Mouse (Mus musculus) forebrain, embryonic 16.5 days (tissue): Measurements from ENCODE around the gene Mettl7a2. TPM values are rescaled to one million over a fixed set of nuclear protein-coding genes. Genes with fewer than 3 reads are reported as not detected.

Source experiments
- ATAC-seq: fragments of 200-750 bp; cut with Nextera tagmentation; 2 replicates; pipeline ENCODE4 v1.8.0; 2017; ENCODE audit warnings: mild to moderate bottlenecking, moderate library complexity
- H3K27ac ChIP-seq: fragments of 300-500 bp; sonication (generic); 2 replicates; pipeline ENCODE4 v1.5.1; 2014; ENCODE audit warnings: low read length, control low read depth
- H3K27me3 ChIP-seq: fragments of 300-500 bp; sonication (generic); replicated peaks from 2 replicates; pipeline ENCODE4 v1.6.1; 2014; ENCODE audit warnings: low read length; ENCODE audit not compliant: control insufficient read depth, insufficient read depth
- H3K36me3 ChIP-seq: fragments of 300-500 bp; sonication (generic); 2 replicates; pipeline ENCODE4 v1.6.1; 2014; ENCODE audit not compliant: control insufficient read depth, insufficient read depth
- H3K4me1 ChIP-seq: fragments of 300-500 bp; sonication (generic); replicated peaks from 2 replicates; pipeline ENCODE4 v1.6.1; 2014; ENCODE audit warnings: low read length; ENCODE audit not compliant: control insufficient read depth, insufficient read depth
- H3K4me2 ChIP-seq: fragments of 300-500 bp; sonication (generic); 2 replicates; pipeline ENCODE4 v1.6.1; 2014; ENCODE audit warnings: mild to moderate bottlenecking, low read length, control low read depth
- H3K4me3 ChIP-seq: fragments of 300-500 bp; sonication (generic); replicated peaks from 2 replicates; pipeline ENCODE4 v1.5.1; 2014; ENCODE audit warnings: mild to moderate bottlenecking, low read length, control low read depth
- H3K9ac ChIP-seq: fragments of 300-500 bp; sonication (generic); replicated peaks from 2 replicates; pipeline ENCODE4 v1.6.1; 2014; ENCODE audit warnings: low read depth, low read length, control low read depth
- H3K9me3 ChIP-seq: fragments of 300-500 bp; sonication (generic); 2 replicates; pipeline ENCODE4 v1.6.1; 2016; ENCODE audit warnings: low read length; ENCODE audit not compliant: control insufficient read depth
- WGBS: fragments of 180-500 bp; shearing (Covaris S2); extraction: QIAGEN DNeasy Blood & Tissue Kit; methylation state at CpG from one replicate; pipeline ENCODE4 v1.1.7; 2014; 5-methylcytosine and 5-hydroxymethylcytosine counted together
- polyA plus RNA-seq: library from polyadenylated mRNA; unstranded; fragments of >200 nt; fragmentation: Nextera tagmentation; extraction: Ambion mirVana; gene quantifications from 2 replicates; pipeline ENCODE4 v1.2.1, GENCODE M21; 2015

Gene Mettl7a2
- polyA plus RNA-seq, 1 experiment from 2014 or later, result not detected

DNA sequence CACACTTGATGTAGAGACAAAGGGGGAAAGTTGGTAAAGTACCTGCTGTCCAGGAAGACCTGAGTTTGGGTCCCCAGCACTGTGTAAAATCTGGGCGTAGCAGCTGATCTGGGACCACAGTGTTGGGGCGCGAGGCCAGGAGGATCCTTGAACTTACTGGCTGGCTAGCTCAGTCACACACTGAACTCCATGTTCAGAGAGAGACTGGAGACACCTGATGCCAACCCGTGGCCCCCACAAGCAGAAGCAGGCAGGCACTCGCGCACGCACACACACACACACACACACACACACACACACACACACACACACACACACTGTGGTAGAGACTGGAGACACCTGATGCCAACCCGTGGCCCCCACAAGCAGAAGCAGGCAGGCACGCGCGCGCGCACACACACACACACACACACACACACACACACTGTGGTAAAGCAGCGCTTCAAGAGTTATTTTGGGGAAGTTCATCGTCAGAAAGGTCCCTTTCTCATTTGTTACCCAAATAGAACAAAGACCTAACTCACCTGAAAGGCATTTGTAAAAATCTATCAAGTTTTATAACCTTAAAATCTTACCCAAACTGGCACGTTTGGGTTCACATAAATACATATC, 35.3 kb downstream of the Mettl7a2 start:
- Histone ChIP-seq H3K27me3 (no peaks in the 10 kb centered on the region), H3K36me3 (no peaks in the 10 kb centered on the region; the same call in 1 of the 2 replicates), H3K4me1 (no peaks in the 10 kb centered on the region), H3K4me2 (no peak overlapping the region), H3K27ac (no peak overlapping the region), H3K4me3 (no peak overlapping the region), H3K9me3 (no peaks in the 10 kb centered on the region), H3K9ac (no peak overlapping the region)
- no peak for ATAC-seq
- WGBS, result 92% methylated on average over 16 of the region's 16 CpGs

- no peaks in the 10 kb centered on the region for H3K9me3 ChIP-seq
- ATAC-seq, result no peak
- no peaks in the 10 kb centered on the region for H3K4me1 ChIP-seq
- no peaks in the 10 kb centered on the region for H3K27me3 ChIP-seq
- no peak overlapping the region for H3K4me2 ChIP-seq
- WGBS, result 58% methylated on average over 9 of the region's 9 CpGs
- no peak overlapping the region for H3K27ac ChIP-seq
- H3K9ac ChIP-seq, result no peak overlapping the region
- H3K4me3 ChIP-seq, result no peak overlapping the region
- no peaks in the 10 kb centered on the region; the same call in 1 of the 2 replicates for H3K36me3 ChIP-seq
Observed at GRCm38 (mm10) chr15:100388886-100389285, 35.9 kb downstream of the Mettl7a2 start.

GRCm38 (mm10) chr15:100391066-100391465, 38.1 kb downstream of the Mettl7a2 start:
- Histone ChIP-seq H3K9ac (no peak overlapping the region), H3K36me3 (peaks cover 12% of the 10 kb centered on the region; the same call in 1 of the 2 replicates), H3K27ac (no peak overlapping the region), H3K4me3 (no peak overlapping the region), H3K4me1 (no peaks in the 10 kb centered on the region), H3K4me2 (no peak overlapping the region), H3K27me3 (no peaks in the 10 kb centered on the region), H3K9me3 (no peaks in the 10 kb centered on the region)
- ATAC-seq, result no peak
- 84% methylated on average over 7 of the region's 7 CpGs for WGBS

DNA sequence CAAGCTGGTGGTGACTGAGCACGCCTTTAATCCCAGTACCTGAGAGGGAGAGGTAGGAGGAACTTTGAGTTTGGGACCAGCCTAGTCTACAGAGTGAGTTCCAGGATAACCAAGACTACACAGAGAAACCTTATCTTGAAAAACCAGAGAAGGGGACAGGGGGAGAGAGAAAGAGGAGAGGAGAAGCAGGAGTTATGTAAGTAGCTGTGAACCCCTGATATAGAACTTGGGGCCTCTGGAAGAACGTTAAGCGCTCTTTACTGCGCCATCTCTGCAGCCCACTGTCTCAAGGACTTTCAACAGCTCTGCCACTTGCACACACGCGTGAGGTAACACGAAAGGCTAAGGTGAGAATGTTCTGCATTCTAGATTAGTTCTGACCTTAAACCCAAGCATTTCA, 38.6 kb downstream of the Mettl7a2 start:
- no peak for ATAC-seq
- Histone ChIP-seq H3K9ac (no peak overlapping the region), H3K4me1 (no peaks in the 10 kb centered on the region), H3K27me3 (no peaks in the 10 kb centered on the region), H3K4me2 (no peak overlapping the region), H3K27ac (no peak overlapping the region), H3K36me3 (peaks cover 12% of the 10 kb centered on the region; the same call in 1 of the 2 replicates), H3K4me3 (no peak overlapping the region), H3K9me3 (no peaks in the 10 kb centered on the region)
- 95% methylated on average over 7 of the region's 7 CpGs for WGBS

DNA sequence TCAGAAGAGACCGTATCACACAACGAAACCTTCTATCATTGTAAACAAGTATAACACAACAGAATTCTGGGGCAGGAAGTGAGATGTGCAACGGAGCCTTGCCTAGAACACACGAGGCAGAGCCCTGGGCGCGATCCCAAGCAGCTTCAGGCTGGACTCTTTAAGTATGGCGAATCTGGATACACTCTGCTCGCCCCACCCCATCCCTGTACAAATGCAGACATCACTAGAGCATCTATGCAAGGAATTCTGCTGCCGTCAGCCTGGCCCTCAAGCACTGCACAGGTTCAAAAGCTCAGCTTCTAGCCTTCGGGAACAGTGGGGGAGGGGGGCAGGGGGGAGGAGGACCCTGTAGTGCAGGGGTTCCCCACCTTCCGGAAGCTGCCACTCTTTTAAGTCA, 40.0 kb downstream of the Mettl7a2 start:
- Histone ChIP-seq H3K4me2 (no peak overlapping the region), H3K4me3 (no peak overlapping the region), H3K9ac (no peak overlapping the region), H3K27me3 (no peaks in the 10 kb centered on the region), H3K36me3 (peaks cover 20% of the 10 kb centered on the region), H3K4me1 (no peaks in the 10 kb centered on the region), H3K27ac (no peak overlapping the region), H3K9me3 (no peaks in the 10 kb centered on the region)
- ATAC-seq, result no peak
- 89% methylated on average over 11 of the region's 11 CpGs for WGBS

- 95% methylated on average over 3 of the region's 3 CpGs for WGBS
- ATAC-seq, result no peak
- Histone ChIP-seq H3K27me3 (no peaks in the 10 kb centered on the region), H3K4me2 (no peak overlapping the region), H3K27ac (no peak overlapping the region), H3K4me1 (no peaks in the 10 kb centered on the region), H3K36me3 (peaks cover 36% of the 10 kb centered on the region), H3K9ac (no peak overlapping the region), H3K9me3 (no peaks in the 10 kb centered on the region), H3K4me3 (no peak overlapping the region)
Observed at GRCm38 (mm10) chr15:100395561-100395960, 42.6 kb downstream of the Mettl7a2 start.

DNA sequence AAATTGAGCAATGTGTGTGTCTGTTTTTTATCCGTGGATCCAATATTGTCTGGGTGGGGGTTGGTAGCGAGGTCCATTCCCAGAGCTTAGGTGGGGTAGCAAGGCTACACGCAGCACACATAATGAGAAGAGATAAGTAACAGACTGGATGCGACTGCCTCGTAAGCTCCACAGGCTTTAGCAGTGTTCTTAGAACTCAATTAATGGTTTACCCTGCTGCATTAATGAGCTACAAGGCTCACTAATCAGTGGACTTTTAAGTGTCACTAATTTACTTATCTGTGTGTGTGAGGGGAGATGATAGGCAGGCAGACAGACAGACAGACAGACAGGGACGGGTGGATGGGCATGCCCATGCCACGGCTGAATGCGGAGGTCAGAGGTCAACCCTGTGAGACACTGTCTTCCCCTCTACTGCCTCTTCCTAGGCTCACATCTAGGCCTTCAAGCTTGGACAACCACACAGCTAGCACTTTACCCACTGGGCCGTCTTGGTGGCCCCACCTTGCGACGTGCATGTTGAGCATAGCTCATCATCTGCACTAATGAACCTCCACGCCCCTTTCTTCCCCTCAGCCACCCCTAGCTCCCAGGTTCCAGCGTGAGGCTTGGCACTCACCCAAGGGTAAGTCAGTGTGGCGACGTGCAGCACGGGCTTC, 47.7 kb downstream of the Mettl7a2 start:
- H3K4me3 ChIP-seq, result no peak overlapping the region
- WGBS, result 80% methylated on average over 16 of the region's 16 CpGs
- ATAC-seq, result no peak

DNA sequence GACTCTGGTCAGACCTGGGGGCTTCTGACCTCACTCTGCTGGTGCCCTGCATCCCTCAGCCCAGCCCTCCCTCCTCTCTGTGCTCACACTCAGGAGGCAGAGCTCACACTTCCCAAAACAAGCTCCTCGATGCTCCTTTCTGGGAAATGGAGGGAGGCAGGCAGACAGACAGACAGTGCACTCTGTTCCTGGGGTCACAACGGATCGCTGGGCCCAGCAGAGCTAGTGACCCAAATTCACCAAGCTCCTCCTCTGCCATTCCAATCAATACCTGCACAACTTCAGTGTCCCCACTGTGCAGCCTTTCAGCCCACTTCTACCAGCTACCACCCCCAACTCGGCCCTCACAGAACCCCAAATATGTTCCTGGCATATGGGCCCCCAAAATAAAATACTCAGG, 48.8 kb downstream of the Mettl7a2 start:
- Histone ChIP-seq H3K27me3 (no peaks in the 10 kb centered on the region), H3K9me3 (no peaks in the 10 kb centered on the region), H3K4me2 (no peak overlapping the region), H3K9ac (no peak overlapping the region), H3K27ac (no peak overlapping the region), H3K4me3 (no peak overlapping the region), H3K36me3 (peaks cover 29% of the 10 kb centered on the region), H3K4me1 (no peaks in the 10 kb centered on the region)
- ATAC-seq, result no peak
- WGBS, result 93% methylated on average over 4 of the region's 4 CpGs

More for the DNA sequence above, 47.7 kb downstream of the Mettl7a2 start:
- peaks cover 29% of the 10 kb centered on the region for H3K36me3 ChIP-seq
- H3K27me3 ChIP-seq, result no peaks in the 10 kb centered on the region
- no peaks in the 10 kb centered on the region for H3K4me1 ChIP-seq
- no peak overlapping the region for H3K4me2 ChIP-seq
- H3K9ac ChIP-seq, result no peak overlapping the region
- H3K9me3 ChIP-seq, result no peaks in the 10 kb centered on the region
- H3K27ac ChIP-seq, result no peak overlapping the region

DNA sequence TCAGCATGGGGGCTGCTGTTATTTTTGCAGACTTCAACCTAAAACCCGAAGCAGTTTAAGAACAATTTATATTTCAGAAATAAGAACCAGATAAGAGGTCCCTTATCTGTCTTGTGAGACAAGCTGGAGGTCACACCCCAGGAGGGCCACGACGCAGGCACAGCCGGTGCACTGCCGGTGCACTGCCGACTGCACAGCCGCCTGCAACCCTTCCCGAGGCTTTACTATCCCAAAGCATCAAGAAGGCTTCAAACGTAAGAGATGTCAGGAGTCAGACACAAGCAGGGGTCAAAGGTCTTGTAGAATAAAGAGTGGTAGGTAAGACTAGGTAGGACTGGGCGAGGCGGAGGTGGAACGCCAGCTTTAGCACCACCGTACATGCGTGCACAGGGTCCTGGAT, 49.3 kb downstream of the Mettl7a2 start:
- no peak for ATAC-seq
- no peak overlapping the region for H3K4me2 ChIP-seq
- H3K4me3 ChIP-seq, result no peak overlapping the region
- H3K9me3 ChIP-seq, result no peaks in the 10 kb centered on the region
- H3K27ac ChIP-seq, result no peak overlapping the region
- no peak overlapping the region for H3K9ac ChIP-seq
- H3K4me1 ChIP-seq, result no peaks in the 10 kb centered on the region
- peaks cover 30% of the 10 kb centered on the region for H3K36me3 ChIP-seq
- H3K27me3 ChIP-seq, result no peaks in the 10 kb centered on the region
- 93% methylated on average over 14 of the region's 14 CpGs for WGBS
